Mouse (Mus musculus): ENCODE results near the gene Smap2. TPM values are rescaled to one million over a fixed set of nuclear protein-coding genes. Genes with fewer than 3 reads are reported as not detected.

Smap2 gene
- total RNA-seq, 4 experiments from 2014 or later, result 11.5 to 15.2 (median 14.0) TPM

Small RNAs within 50 kb of the gene (microRNA-seq; reads per million reads assigned to microRNA genes)
- gene Mir7015, result not detected

Other genes with a start within 250 kb of the Smap2 start
- gene Nfyc, start 185.7 kb downstream of the Smap2 start, total RNA-seq (2022), result 10 to 100 TPM; 38.3 to 42.7 (median 38.3) TPM
- under 1 TPM in 2 of 4 experiments, not detected in 2; 0.02 to 0.11 TPM for gene Rims3, start 162.4 kb downstream of the Smap2 start, total RNA-seq (2022)
- gene Exo5, start 92.2 kb downstream of the Smap2 start, total RNA-seq (2022), result 1 to 10 TPM in 3 of 4 experiments, under 1 TPM in 1; 0.87 to 2.8 (median 1.5) TPM
- under 1 TPM in 3 of 4 experiments, not detected in 1; 0.24 to 0.43 (median 0.24) TPM for gene Zfp69, start 65.5 kb downstream of the Smap2 start, total RNA-seq (2022)
- gene Col9a2, start 22.1 kb upstream of the Smap2 start, total RNA-seq (2022), result under 1 TPM in 2 of 4 experiments, not detected in 2; 0.13 to 0.44 TPM
- 10 to 100 TPM; 18.3 to 22.8 (median 18.8) TPM for gene Zmpste24, start 81.0 kb upstream of the Smap2 start, total RNA-seq (2022)
- gene Tmco2, start 92.0 kb upstream of the Smap2 start, total RNA-seq (2022), result not detected
- 1 to 10 TPM; 7.6 to 9.3 (median 8.5) TPM for gene Rlf, start 197.8 kb upstream of the Smap2 start, total RNA-seq (2022)